Mouse (Mus musculus): Measurements from ENCODE around the gene 2900026A02Rik. TPM values are rescaled to one million over a fixed set of nuclear protein-coding genes. Genes with fewer than 3 reads are reported as not detected.

Gene 2900026A02Rik
- polyA plus RNA-seq, 1 experiment from 2014 or later, result 1.5 TPM

DNA sequence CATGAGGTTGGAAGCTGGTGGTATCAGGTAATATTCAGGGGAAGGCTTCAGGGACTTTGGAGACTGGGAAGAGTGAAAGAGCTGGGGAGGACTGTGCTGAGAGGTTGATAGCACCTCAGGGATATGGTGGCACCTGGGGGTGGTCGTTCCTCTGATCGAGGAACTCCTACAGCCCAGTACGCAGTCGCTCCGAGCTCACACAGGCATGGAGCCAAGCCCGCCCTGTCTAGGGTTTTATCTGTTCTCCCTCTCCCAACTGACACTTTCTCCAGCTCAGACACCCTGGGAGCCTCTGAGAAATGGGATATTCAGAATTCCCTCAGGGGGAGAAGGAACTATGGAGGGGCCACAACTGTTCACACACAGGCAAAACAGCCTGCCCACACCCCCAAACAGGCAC, 180.3 kb downstream of the 2900026A02Rik start:
- H3K9ac ChIP-seq (ENCODE audit: low read depth, low read length), result no peak overlapping the region
- H3K4me1 ChIP-seq (replicated peaks; ENCODE audit: control insufficient read depth, insufficient read depth, low read length), result peaks cover 2% of the 10 kb centered on the region; the same call in 1 of the 2 replicates
- H3K27ac ChIP-seq (ENCODE audit: low read depth, low read length), result peak overlapping the region; percentile 77

GRCm38 (mm10) chr5:113038601-113039000, 182.4 kb downstream of the 2900026A02Rik start:
- H3K4me3 ChIP-seq (ENCODE audit: low read depth, low read length), result no peak overlapping the region
- DNase-seq (ENCODE audit: low spot score) (no peak), ATAC-seq (ENCODE audit: low FRiP score) (no peak)
- no peak overlapping the region for H3K4me2 ChIP-seq (replicated peaks; ENCODE audit: low read depth, low read length)
- no peaks in the 10 kb centered on the region for H3K27me3 ChIP-seq (ENCODE audit: control insufficient read depth, insufficient read depth, low read length)
- WGBS, result 72% methylated on average over 6 of the region's 6 CpGs
- no peak overlapping the region for H3K9ac ChIP-seq (ENCODE audit: low read depth, low read length)
- peaks cover 2% of the 10 kb centered on the region; the same call in 1 of the 2 replicates for H3K4me1 ChIP-seq (replicated peaks; ENCODE audit: control insufficient read depth, insufficient read depth, low read length)
- H3K27ac ChIP-seq (ENCODE audit: low read depth, low read length), result no peak overlapping the region
- no peaks in the 10 kb centered on the region for H3K9me3 ChIP-seq (ENCODE audit: control insufficient read depth, low read length)
- no peaks in the 10 kb centered on the region for H3K36me3 ChIP-seq (ENCODE audit: control insufficient read depth, insufficient read depth, low read length)

More for the DNA sequence above, 180.3 kb downstream of the 2900026A02Rik start:
- Histone ChIP-seq H3K4me3 (ENCODE audit: low read depth, low read length) (no peak overlapping the region), H3K4me2 (replicated peaks; ENCODE audit: low read depth, low read length) (no peak overlapping the region), H3K27me3 (ENCODE audit: control insufficient read depth, insufficient read depth, low read length) (no peaks in the 10 kb centered on the region), H3K9me3 (ENCODE audit: control insufficient read depth, low read length) (no peaks in the 10 kb centered on the region), H3K36me3 (ENCODE audit: control insufficient read depth, insufficient read depth, low read length) (no peaks in the 10 kb centered on the region)
- ATAC-seq (ENCODE audit: low FRiP score) (no peak), DNase-seq (ENCODE audit: low spot score) (no peak)
- 89% methylated on average over 6 of the region's 6 CpGs for WGBS

Other genes starting within 250 kb of the 2900026A02Rik start
- gene Grk3, start 205.4 kb downstream of the 2900026A02Rik start, polyA plus RNA-seq (2014; fragmentation: Nextera tagmentation; extraction: Ambion mirVana), result 4.4 and 5.6 TPM in 2 replicates
- gene Crybb2, start 151.1 kb downstream of the 2900026A02Rik start, polyA plus RNA-seq (2014; fragmentation: Nextera tagmentation; extraction: Ambion mirVana), result not detected in 2 replicates
- 0.31 and 0.85 TPM in 2 replicates for gene Crybb3, start 139.7 kb downstream of the 2900026A02Rik start, polyA plus RNA-seq (2014; fragmentation: Nextera tagmentation; extraction: Ambion mirVana)
- gene Tmem211, start 5.7 kb upstream of the 2900026A02Rik start, polyA plus RNA-seq (2014; fragmentation: Nextera tagmentation; extraction: Ambion mirVana), result 0.08 TPM in 1 of 2 replicates, not detected in the other
- gene Sgsm1, start 89.5 kb upstream of the 2900026A02Rik start, polyA plus RNA-seq (2014; fragmentation: Nextera tagmentation; extraction: Ambion mirVana), result 8.5 and 10.5 TPM in 2 replicates
- not detected in 2 replicates for gene Aym1, start 136.1 kb upstream of the 2900026A02Rik start, polyA plus RNA-seq (2014; fragmentation: Nextera tagmentation; extraction: Ambion mirVana)

Measured in hindbrain, embryonic 11.5 days (tissue).